Mouse (Mus musculus): ENCODE measurements around the gene Shisal2b. TPM values are rescaled to one million over a fixed set of nuclear protein-coding genes. Genes with fewer than 3 reads are reported as not detected.

The Shisal2b gene
- polyA plus RNA-seq, 1 experiment from 2014 or later: 2.2 TPM

DNA sequence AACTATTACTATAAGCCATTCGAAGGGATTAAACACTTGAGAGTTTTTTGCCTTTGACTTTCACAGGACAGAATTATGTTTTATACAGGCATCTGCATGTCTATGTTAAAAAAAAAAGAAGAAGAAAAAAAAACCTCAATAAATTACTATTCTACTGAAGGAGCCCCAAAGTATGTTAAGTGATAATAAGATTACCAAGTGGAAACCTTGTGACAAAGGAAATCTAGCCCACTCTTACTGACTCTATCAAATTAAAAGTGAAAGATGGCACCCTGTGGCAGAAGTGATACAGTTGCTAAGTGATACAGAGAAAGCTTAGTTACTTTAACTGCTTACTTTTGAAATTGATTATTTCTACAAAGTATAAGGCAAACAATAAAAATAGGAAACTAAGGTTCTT lies 41.8 kb downstream of the Shisal2b start:
- 0 out of 2 replicates have a peak, but pooled peaks cover 6% of the 10 kb centered on the region for H3K36me3 ChIP-seq (replicated peaks; ENCODE audit: control insufficient read depth, insufficient read depth)
- H3K4me1 ChIP-seq (replicated peaks; ENCODE audit: control insufficient read depth, insufficient read depth, low read length): peaks cover 12% of the 10 kb centered on the region
- H3K4me3 ChIP-seq (replicated peaks; ENCODE audit: low read length): no peak overlapping the region
- DNase-seq (ENCODE audit: low spot score) (no peak), ATAC-seq (ENCODE audit: low FRiP score) (no peak)
- no peaks in the 10 kb centered on the region for H3K27me3 ChIP-seq (ENCODE audit: control insufficient read depth, insufficient read depth, low read length)
- no peaks in the 10 kb centered on the region for H3K9me3 ChIP-seq (ENCODE audit: control insufficient read depth, low read length)
- H3K4me2 ChIP-seq (replicated peaks): no peak overlapping the region
- H3K9ac ChIP-seq: no peak overlapping the region
- H3K27ac ChIP-seq: no peak overlapping the region
- 98% methylated on average over 1 of the region's 1 CpGs for WGBS

DNA sequence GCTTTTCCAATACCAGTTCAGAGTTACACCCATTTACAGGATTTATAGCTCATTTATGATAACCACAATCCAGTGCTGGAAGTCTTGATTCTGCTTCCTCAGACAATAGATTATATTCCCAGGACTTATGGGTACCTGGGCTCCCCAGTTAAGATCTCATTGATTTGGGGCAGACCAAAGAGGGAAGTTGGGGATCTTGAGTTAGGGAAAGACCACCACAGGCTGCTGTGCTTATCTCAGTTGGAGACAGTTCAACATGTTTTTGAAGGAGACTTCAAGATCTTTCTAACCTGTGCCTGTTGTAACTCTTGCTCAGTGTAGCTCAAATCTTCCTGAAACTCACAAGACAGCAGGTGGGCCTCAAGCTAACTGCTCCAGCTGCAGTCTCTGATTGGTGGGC lies 42.5 kb downstream of the Shisal2b start:
- Histone ChIP-seq H3K9ac (no peak overlapping the region), H3K4me1 (replicated peaks; ENCODE audit: control insufficient read depth, insufficient read depth, low read length) (peaks cover 12% of the 10 kb centered on the region), H3K4me3 (replicated peaks; ENCODE audit: low read length) (no peak overlapping the region), H3K27me3 (ENCODE audit: control insufficient read depth, insufficient read depth, low read length) (no peaks in the 10 kb centered on the region), H3K27ac (no peak overlapping the region), H3K4me2 (replicated peaks) (no peak overlapping the region), H3K9me3 (ENCODE audit: control insufficient read depth, low read length) (no peaks in the 10 kb centered on the region), H3K36me3 (replicated peaks; ENCODE audit: control insufficient read depth, insufficient read depth) (0 out of 2 replicates have a peak, but pooled peaks cover 6% of the 10 kb centered on the region)
- DNase-seq (ENCODE audit: low spot score): no peak
- ATAC-seq (ENCODE audit: low FRiP score): no peak

DNA sequence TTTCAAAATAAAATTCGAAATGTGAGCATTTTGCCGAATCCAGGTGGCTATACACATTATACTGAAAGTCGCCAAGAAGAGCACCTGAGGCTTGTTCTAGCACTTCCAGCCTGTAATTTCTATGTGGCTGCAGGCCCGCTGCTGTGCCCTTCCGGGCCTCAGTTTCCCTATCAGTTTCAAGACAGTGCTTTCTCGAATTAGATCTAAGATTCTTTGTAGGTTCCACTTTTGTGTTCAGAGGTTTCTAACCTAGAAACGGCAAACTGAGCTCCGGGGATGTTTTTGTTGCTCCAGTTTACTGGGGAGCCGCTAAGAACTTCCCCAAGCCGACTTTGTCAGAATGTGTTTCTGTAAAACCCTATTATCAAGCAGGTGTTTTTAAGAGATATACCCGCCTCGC lies 46.0 kb downstream of the Shisal2b start:
- DNase-seq (ENCODE audit: low spot score): no peak
- H3K27me3 ChIP-seq (ENCODE audit: control insufficient read depth, insufficient read depth, low read length): no peaks in the 10 kb centered on the region
- H3K27ac ChIP-seq: 0 out of 2 replicates have a peak overlapping the region, but pooled peaks have one; percentile 85
- 58% methylated on average over 12 of the region's 12 CpGs for WGBS
- peak overlapping the region; percentile 64 for H3K4me3 ChIP-seq (replicated peaks; ENCODE audit: low read length)
- H3K4me1 ChIP-seq (replicated peaks; ENCODE audit: control insufficient read depth, insufficient read depth, low read length): peaks cover 17% of the 10 kb centered on the region
- 0 out of 2 replicates have a peak, but pooled peaks cover 6% of the 10 kb centered on the region for H3K36me3 ChIP-seq (replicated peaks; ENCODE audit: control insufficient read depth, insufficient read depth)
- H3K4me2 ChIP-seq (replicated peaks): peak overlapping the region; percentile 78
- ATAC-seq (ENCODE audit: low FRiP score): no peak
- H3K9me3 ChIP-seq (ENCODE audit: control insufficient read depth, low read length): no peaks in the 10 kb centered on the region
- H3K9ac ChIP-seq: peak overlapping the region; percentile 93

DNA sequence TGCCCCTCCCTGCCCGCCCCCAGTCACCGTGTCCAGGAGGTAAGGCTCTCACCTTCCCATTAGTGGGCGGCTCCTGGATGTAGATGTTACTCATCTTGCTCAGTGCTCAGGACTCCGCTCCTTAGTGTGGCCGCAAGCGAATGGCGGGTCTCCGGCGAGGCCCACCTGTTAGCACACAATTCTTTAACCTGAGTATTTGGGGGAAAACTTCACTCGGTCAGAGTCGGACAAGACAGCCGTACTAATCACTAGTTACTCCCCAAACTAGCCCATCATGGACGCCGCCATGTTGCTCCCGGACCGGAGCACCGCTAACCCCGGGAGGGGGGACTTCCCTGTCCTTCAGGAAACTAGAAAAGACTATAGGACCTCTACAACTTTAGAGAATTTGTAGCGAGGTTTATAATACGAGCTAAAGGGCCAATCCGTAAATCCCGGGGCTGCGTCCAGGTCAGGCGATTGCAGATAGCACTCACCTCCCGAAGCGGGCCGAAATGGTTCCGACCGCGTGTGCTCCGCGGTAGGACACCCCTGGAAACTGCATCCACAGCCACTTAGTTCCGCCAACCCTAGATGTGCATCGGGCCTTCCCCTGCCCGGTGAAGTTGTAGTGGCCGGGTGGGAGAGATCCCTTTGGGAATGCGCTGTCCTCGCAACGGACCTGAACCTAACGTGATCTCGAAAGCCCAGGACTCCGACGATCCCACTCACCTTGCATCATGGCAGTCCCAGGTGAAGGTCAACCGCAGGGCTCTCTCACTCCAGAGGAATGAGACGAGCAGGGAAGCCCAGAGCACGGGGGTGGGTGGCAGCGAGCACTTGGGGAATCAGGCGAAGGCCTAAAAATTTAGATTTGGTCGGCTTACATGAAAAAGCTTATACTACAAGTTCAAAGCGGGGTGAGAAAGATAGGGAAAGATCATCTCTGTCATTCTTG lies 46.8 kb downstream of the Shisal2b start, which contains the start of gene Cwc27:
TSS of gene Cwc27 (minus strand) at position 508 of the 937 bp plus-strand sequence.
- Histone ChIP-seq H3K9ac (peak within 1 kb of the TSS; percentile 93), H3K4me3 (replicated peaks; ENCODE audit: low read length) (peak within 1 kb of the TSS; percentile 64), H3K9me3 (ENCODE audit: control insufficient read depth, low read length) (no peaks in the 10 kb centered on the region), H3K27ac (peak within 1 kb of the TSS; percentile 85), H3K27me3 (ENCODE audit: control insufficient read depth, insufficient read depth, low read length) (no peaks in the 10 kb centered on the region), H3K4me2 (replicated peaks) (peak within 1 kb of the TSS; percentile 78), H3K4me1 (replicated peaks; ENCODE audit: control insufficient read depth, insufficient read depth, low read length) (peaks cover 13% of the 10 kb centered on the region), H3K36me3 (replicated peaks; ENCODE audit: control insufficient read depth, insufficient read depth) (0 out of 2 replicates have a peak, but pooled peaks cover 6% of the 10 kb centered on the region)
- ATAC-seq (ENCODE audit: low FRiP score): peak; percentile 96
- under 1% methylated on average over 50 of the region's 50 CpGs for WGBS
- DNase-seq (ENCODE audit: low spot score): peak; percentile 89

DNA sequence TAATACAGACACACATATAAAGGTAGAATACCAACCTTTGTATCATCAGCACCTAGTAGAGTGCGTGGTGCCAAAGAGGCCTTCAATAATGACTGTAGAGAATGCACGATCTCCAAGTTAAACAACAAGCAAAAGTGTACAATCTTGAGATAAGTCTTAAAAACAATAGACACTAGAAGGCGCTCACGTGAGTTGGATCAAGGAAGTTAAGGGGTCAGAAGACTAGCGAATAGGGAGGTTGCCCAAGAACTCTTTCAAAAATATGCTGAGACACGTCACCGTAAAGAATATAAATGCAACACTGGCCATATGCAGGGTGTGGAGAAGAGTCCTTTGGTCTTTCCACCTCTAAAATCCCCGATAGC lies 47.4 kb downstream of the Shisal2b start:
- Histone ChIP-seq H3K36me3 (replicated peaks; ENCODE audit: control insufficient read depth, insufficient read depth) (0 out of 2 replicates have a peak, but pooled peaks cover 6% of the 10 kb centered on the region), H3K4me1 (replicated peaks; ENCODE audit: control insufficient read depth, insufficient read depth, low read length) (peaks cover 13% of the 10 kb centered on the region), H3K27me3 (ENCODE audit: control insufficient read depth, insufficient read depth, low read length) (no peaks in the 10 kb centered on the region), H3K4me2 (replicated peaks) (peak overlapping the region; percentile 78), H3K4me3 (replicated peaks; ENCODE audit: low read length) (peak overlapping the region; percentile 64), H3K9me3 (ENCODE audit: control insufficient read depth, low read length) (no peaks in the 10 kb centered on the region), H3K27ac (peak overlapping the region; percentile 85), H3K9ac (peak overlapping the region; percentile 93)
- WGBS: 12% methylated on average over 8 of the region's 8 CpGs
- DNase-seq (ENCODE audit: low spot score) (peak; percentile 44), ATAC-seq (ENCODE audit: low FRiP score) (peak; percentile 11)

DNA sequence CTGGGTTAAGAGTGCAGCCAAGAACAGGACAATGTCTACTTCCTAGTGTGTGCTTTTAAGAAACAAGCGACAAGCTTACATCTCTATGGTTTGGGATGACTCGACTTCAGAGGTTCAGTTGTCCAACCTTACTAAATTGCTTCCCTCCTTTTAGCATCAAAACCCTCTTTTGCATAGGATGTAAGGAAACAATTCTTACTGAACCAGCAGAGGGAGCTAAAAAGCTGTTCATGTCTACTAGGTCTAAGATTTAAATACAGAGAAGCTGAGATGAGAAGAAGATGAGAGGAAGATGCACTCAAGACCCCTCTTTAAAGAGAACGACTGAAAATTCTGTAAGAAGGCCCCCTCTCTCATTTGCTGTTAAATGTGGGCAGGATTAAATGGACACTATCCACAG lies 58.0 kb downstream of the Shisal2b start:
- Histone ChIP-seq H3K27ac (no peak overlapping the region), H3K9ac (no peak overlapping the region), H3K36me3 (replicated peaks; ENCODE audit: control insufficient read depth, insufficient read depth) (peaks cover 48% of the 10 kb centered on the region), H3K4me1 (replicated peaks; ENCODE audit: control insufficient read depth, insufficient read depth, low read length) (no peaks in the 10 kb centered on the region), H3K4me3 (replicated peaks; ENCODE audit: low read length) (no peak overlapping the region), H3K9me3 (ENCODE audit: control insufficient read depth, low read length) (no peaks in the 10 kb centered on the region), H3K4me2 (replicated peaks) (no peak overlapping the region), H3K27me3 (ENCODE audit: control insufficient read depth, insufficient read depth, low read length) (no peaks in the 10 kb centered on the region)
- DNase-seq (ENCODE audit: low spot score) (peak; percentile 82), ATAC-seq (ENCODE audit: low FRiP score) (peak; percentile 55; the same call in 1 of the 2 replicates)
- WGBS: 61% methylated on average over 3 of the region's 3 CpGs

DNA sequence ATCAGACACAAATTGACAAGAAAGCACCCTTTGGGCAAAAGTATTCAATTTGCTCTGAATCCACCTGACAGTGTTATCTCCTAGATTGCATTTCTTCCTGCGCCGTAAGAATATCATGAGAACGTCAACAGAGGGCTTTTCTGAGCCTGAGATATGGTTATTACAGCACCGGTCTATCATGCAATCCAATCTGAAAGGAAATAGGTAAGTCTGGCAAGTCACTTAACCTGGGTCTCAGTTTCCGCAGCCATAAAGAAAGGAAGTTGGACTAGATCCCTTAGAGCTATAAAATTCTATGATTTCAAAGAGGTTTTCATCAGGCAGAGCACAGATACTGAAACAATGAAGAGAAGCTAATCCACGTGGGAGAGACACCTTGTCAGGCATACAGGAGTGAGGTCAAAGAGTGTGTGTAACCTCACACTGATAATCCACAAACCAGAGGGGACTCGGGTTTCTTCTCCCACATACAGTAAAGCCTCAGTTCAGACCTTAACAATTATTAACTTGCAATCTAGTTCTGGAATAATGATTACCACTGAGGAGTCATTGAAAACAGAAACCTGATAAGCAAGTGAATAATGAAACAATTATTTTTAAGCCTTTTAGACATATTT lies 64.0 kb downstream of the Shisal2b start:
- peaks cover 53% of the 10 kb centered on the region for H3K36me3 ChIP-seq (replicated peaks; ENCODE audit: control insufficient read depth, insufficient read depth)
- H3K9me3 ChIP-seq (ENCODE audit: control insufficient read depth, low read length): no peaks in the 10 kb centered on the region
- WGBS: 90% methylated on average over 7 of the region's 7 CpGs
- no peaks in the 10 kb centered on the region for H3K27me3 ChIP-seq (ENCODE audit: control insufficient read depth, insufficient read depth, low read length)
- ATAC-seq (ENCODE audit: low FRiP score): no peak
- H3K4me3 ChIP-seq (replicated peaks; ENCODE audit: low read length): no peak overlapping the region
- H3K27ac ChIP-seq: no peak overlapping the region
- H3K4me2 ChIP-seq (replicated peaks): no peak overlapping the region
- no peak overlapping the region for H3K9ac ChIP-seq
- no peak for DNase-seq (ENCODE audit: low spot score)
- no peaks in the 10 kb centered on the region for H3K4me1 ChIP-seq (replicated peaks; ENCODE audit: control insufficient read depth, insufficient read depth, low read length)

DNA sequence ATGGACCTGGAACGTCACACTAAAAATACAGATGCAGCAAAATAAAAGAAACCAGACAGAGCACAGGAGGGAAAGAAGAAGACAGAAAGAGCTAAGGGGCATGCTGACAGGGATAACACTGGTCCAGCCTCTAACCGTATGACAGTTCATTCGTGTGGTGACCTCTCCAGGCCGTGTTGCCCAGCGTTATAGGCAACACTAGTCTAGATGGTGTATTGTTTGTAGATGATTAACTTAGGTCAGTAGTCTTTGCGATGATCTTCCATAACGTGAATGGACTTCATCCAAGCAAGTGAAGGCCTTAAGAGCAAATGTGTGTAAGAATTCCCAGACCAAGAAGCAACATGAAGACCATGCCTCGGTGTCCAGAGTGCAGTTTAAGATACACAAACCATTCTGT lies 64.6 kb downstream of the Shisal2b start:
- Histone ChIP-seq H3K4me1 (replicated peaks; ENCODE audit: control insufficient read depth, insufficient read depth, low read length) (no peaks in the 10 kb centered on the region), H3K27ac (no peak overlapping the region), H3K4me2 (replicated peaks) (no peak overlapping the region), H3K4me3 (replicated peaks; ENCODE audit: low read length) (no peak overlapping the region), H3K27me3 (ENCODE audit: control insufficient read depth, insufficient read depth, low read length) (no peaks in the 10 kb centered on the region), H3K36me3 (replicated peaks; ENCODE audit: control insufficient read depth, insufficient read depth) (peaks cover 53% of the 10 kb centered on the region), H3K9me3 (ENCODE audit: control insufficient read depth, low read length) (no peaks in the 10 kb centered on the region), H3K9ac (no peak overlapping the region)
- ATAC-seq (ENCODE audit: low FRiP score): no peak
- 97% methylated on average over 8 of the region's 8 CpGs for WGBS
- DNase-seq (ENCODE audit: low spot score): no peak
